Mouse (Mus musculus) erythroblast, embryonic 14.5 days (primary cell): ENCODE results near the gene Hip1r. TPM values are rescaled to one million over a fixed set of nuclear protein-coding genes. Genes with fewer than 3 reads are reported as not detected.

ENCODE experiments used
- H3K27me3 ChIP-seq: 2 replicates; pipeline ENCODE4 v1.6.1; 2012; ENCODE audit warnings: inconsistent platforms; ENCODE audit not compliant: control insufficient read depth
- H3K36me3 ChIP-seq: 2 replicates; pipeline ENCODE4 v1.6.1; 2012; ENCODE audit warnings: mild to moderate bottlenecking, inconsistent platforms; ENCODE audit not compliant: control insufficient read depth
- H3K4me1 ChIP-seq: 2 replicates; pipeline ENCODE4 v1.6.1; 2012; ENCODE audit warnings: inconsistent platforms; ENCODE audit not compliant: control insufficient read depth
- H3K4me3 ChIP-seq: replicated peaks from 2 replicates; pipeline ENCODE3; 2012; ENCODE audit warnings: moderate library complexity, mild to moderate bottlenecking, inconsistent platforms
- H3K9me3 ChIP-seq: 2 replicates; pipeline ENCODE4 v1.6.1; 2012; ENCODE audit warnings: low read length, inconsistent platforms, mixed read lengths; ENCODE audit not compliant: control insufficient read depth
- GATA1 ChIP-seq: IDR thresholded peaks from 2 replicates; pipeline ENCODE4 v1.6.1; 2012; ENCODE audit warnings: low read length, inconsistent platforms, mixed read lengths
- TAL1 ChIP-seq: IDR thresholded peaks from 3 replicates; pipeline ENCODE4 v1.6.1; 2012; ENCODE audit warnings: low read length, inconsistent platforms, mixed read lengths
- polyA plus RNA-seq: library from polyadenylated mRNA; stranded (reverse); fragments of >175 nt; gene quantifications from 2 replicates; pipeline ENCODE4 v1.2.3, GENCODE M21; 2012

The Hip1r gene
- polyA plus RNA-seq, 1 experiment, result 0.37 TPM

GRCm38 (mm10) chr5:124016291-124016821 is 42.9 kb downstream of the Hip1r start:
- H3K36me3 ChIP-seq, result peaks cover 57% of the 10 kb centered on the region
- H3K27me3 ChIP-seq, result peaks cover 4% of the 10 kb centered on the region; the same call in 1 of the 2 replicates
- no peaks in the 10 kb centered on the region for H3K9me3 ChIP-seq
- no peak overlapping the region for H3K4me3 ChIP-seq
- TF ChIP-seq GATA1 (no peak), TAL1 (no peak)
- peaks cover 90% of the 10 kb centered on the region for H3K4me1 ChIP-seq

GRCm38 (mm10) chr5:124017941-124018340 is 44.5 kb downstream of the Hip1r start:
- Histone ChIP-seq H3K36me3 (peaks cover 67% of the 10 kb centered on the region), H3K4me3 (no peak overlapping the region), H3K4me1 (peaks cover 90% of the 10 kb centered on the region), H3K9me3 (no peaks in the 10 kb centered on the region), H3K27me3 (no peaks in the 10 kb centered on the region)
- TF ChIP-seq GATA1 (no peak), TAL1 (no peak)

- TF ChIP-seq TAL1, result no peak
- no peak for TF ChIP-seq GATA1
- Histone ChIP-seq H3K4me3 (peak overlapping the region; percentile 1), H3K9me3 (no peaks in the 10 kb centered on the region), H3K36me3 (peaks cover 67% of the 10 kb centered on the region), H3K27me3 (no peaks in the 10 kb centered on the region), H3K4me1 (peaks cover 89% of the 10 kb centered on the region)
Observed at GRCm38 (mm10) chr5:124018651-124019050, 45.2 kb downstream of the Hip1r start.

GRCm38 (mm10) chr5:124019348-124020216 is 46.2 kb downstream of the Hip1r start:
- H3K4me3 ChIP-seq, result peak overlapping the region; percentile 2
- H3K4me1 ChIP-seq, result peaks cover 91% of the 10 kb centered on the region
- TF ChIP-seq GATA1, result no peak
- TF ChIP-seq TAL1, result no peak
- H3K36me3 ChIP-seq, result peaks cover 67% of the 10 kb centered on the region
- H3K27me3 ChIP-seq, result no peaks in the 10 kb centered on the region
- H3K9me3 ChIP-seq, result no peaks in the 10 kb centered on the region

- Histone ChIP-seq H3K27me3 (no peaks in the 10 kb centered on the region), H3K4me3 (no peak overlapping the region), H3K36me3 (peaks cover 75% of the 10 kb centered on the region), H3K4me1 (peaks cover 96% of the 10 kb centered on the region), H3K9me3 (no peaks in the 10 kb centered on the region)
- TF ChIP-seq GATA1 (no peak), TAL1 (no peak)
Observed at GRCm38 (mm10) chr5:124021148-124021547, 47.7 kb downstream of the Hip1r start.

- Histone ChIP-seq H3K4me1 (peaks cover 96% of the 10 kb centered on the region), H3K36me3 (peaks cover 76% of the 10 kb centered on the region), H3K9me3 (no peaks in the 10 kb centered on the region), H3K27me3 (no peaks in the 10 kb centered on the region), H3K4me3 (no peak overlapping the region)
- TF ChIP-seq GATA1 (no peak), TAL1 (no peak)
Observed at GRCm38 (mm10) chr5:124021701-124022100, 48.3 kb downstream of the Hip1r start.

GRCm38 (mm10) chr5:124022365-124022764 is 48.9 kb downstream of the Hip1r start:
- no peaks in the 10 kb centered on the region for H3K27me3 ChIP-seq
- no peak for TF ChIP-seq TAL1
- no peak for TF ChIP-seq GATA1
- no peaks in the 10 kb centered on the region for H3K9me3 ChIP-seq
- H3K36me3 ChIP-seq, result peaks cover 76% of the 10 kb centered on the region
- H3K4me1 ChIP-seq, result peaks cover 95% of the 10 kb centered on the region
- H3K4me3 ChIP-seq, result peak overlapping the region; percentile 35

- Histone ChIP-seq H3K36me3 (peaks cover 81% of the 10 kb centered on the region), H3K4me1 (peaks cover 94% of the 10 kb centered on the region), H3K9me3 (0 out of 2 replicates have a peak, but pooled peaks cover 2% of the 10 kb centered on the region), H3K27me3 (no peaks in the 10 kb centered on the region), H3K4me3 (no peak overlapping the region)
- TF ChIP-seq GATA1 (no peak), TAL1 (no peak)
Observed at GRCm38 (mm10) chr5:124024677-124025076, 51.2 kb downstream of the Hip1r start.

GRCm38 (mm10) chr5:124025146-124025545 is 51.7 kb downstream of the Hip1r start:
- Histone ChIP-seq H3K4me1 (peaks cover 93% of the 10 kb centered on the region), H3K27me3 (no peaks in the 10 kb centered on the region), H3K9me3 (0 out of 2 replicates have a peak, but pooled peaks cover 2% of the 10 kb centered on the region), H3K36me3 (peaks cover 81% of the 10 kb centered on the region), H3K4me3 (no peak overlapping the region)
- TF ChIP-seq TAL1 (no peak), GATA1 (no peak)
